Mouse (Mus musculus) gastrocnemius, postnatal 4 days (tissue): Measurements from ENCODE around the gene Slc25a42. TPM values are rescaled to one million over a fixed set of nuclear protein-coding genes. Genes with fewer than 3 reads are reported as not detected.

ENCODE experiments used
- total RNA-seq, 2 experiments: library from RNA; stranded (reverse); gene quantifications; 2 replicates each; pipeline ENCODE4 v1.2.3; 2021

Gene Slc25a42
- total RNA-seq, 2 experiments from 2014 or later, result 26.2 to 27.9 TPM

Other genes starting within 250 kb of the Slc25a42 start
- 10 to 100 TPM; 60.9 to 74.5 TPM for gene Gatad2a, start 215.9 kb downstream of the Slc25a42 start, total RNA-seq
- gene Mau2, start 169.6 kb downstream of the Slc25a42 start, total RNA-seq, result 10 to 100 TPM; 41.0 to 45.2 TPM
- 10 to 100 TPM; 23.0 to 23.8 TPM for gene Sugp1, start 169.5 kb downstream of the Slc25a42 start, total RNA-seq
- under 1 TPM; 0.54 to 0.67 TPM for gene Tm6sf2, start 139.4 kb downstream of the Slc25a42 start, total RNA-seq
- not detected for gene Hapln4, start 128.8 kb downstream of the Slc25a42 start, total RNA-seq
- under 1 TPM; 0.07 to 0.08 TPM for gene Ncan, start 91.4 kb downstream of the Slc25a42 start, total RNA-seq
- 10 to 100 TPM in 1 of 2 experiments, 1 to 10 TPM in 1; 8.6 to 10.3 TPM for gene Nr2c2ap, start 81.0 kb downstream of the Slc25a42 start, total RNA-seq
- 10 to 100 TPM; 12.7 to 16.6 TPM for gene Rfxank, start 73.2 kb downstream of the Slc25a42 start, total RNA-seq
- 10 to 100 TPM; 25.6 to 27.7 TPM for gene Borcs8, start 72.8 kb downstream of the Slc25a42 start, total RNA-seq
- under 1 TPM; 0.26 to 0.56 TPM for gene Mef2b, start 72.6 kb downstream of the Slc25a42 start, total RNA-seq
- gene Tmem161a, start 39.9 kb downstream of the Slc25a42 start, total RNA-seq, result 10 to 100 TPM; 64.5 to 72.5 TPM
- gene Sugp2, start 21.9 kb upstream of the Slc25a42 start, total RNA-seq, result 10 to 100 TPM; 49.1 to 52.6 TPM
- 10 to 100 TPM; 16.1 to 16.4 TPM for gene Armc6, start 22.2 kb upstream of the Slc25a42 start, total RNA-seq
- gene Homer3, start 70.5 kb upstream of the Slc25a42 start, total RNA-seq, result 10 to 100 TPM; 23.2 to 24.3 TPM
- gene Ddx49, start 90.2 kb upstream of the Slc25a42 start, total RNA-seq, result 10 to 100 TPM; 42.8 to 42.9 TPM
- gene Cope, start 90.2 kb upstream of the Slc25a42 start, total RNA-seq, result 100 to 1,000 TPM; 168 to 177 TPM
- gene Cers1, start 103.5 kb upstream of the Slc25a42 start, total RNA-seq, result 10 to 100 TPM; 23.1 to 24.4 TPM
- 1 to 10 TPM; 3.5 to 4.0 TPM for gene Gdf1, start 117.5 kb upstream of the Slc25a42 start, total RNA-seq
- 10 to 100 TPM; 45.0 to 47.9 TPM for gene Upf1, start 141.0 kb upstream of the Slc25a42 start, total RNA-seq
- 1 to 10 TPM; 4.6 to 9.3 TPM for gene Comp, start 161.3 kb upstream of the Slc25a42 start, total RNA-seq
- 10 to 100 TPM; 16.4 to 20.8 TPM for gene Crtc1, start 227.3 kb upstream of the Slc25a42 start, total RNA-seq